Mouse (Mus musculus): ENCODE data around the gene Armc7.
"Not testable (repeated sequence)": the region's sequence is repeated elsewhere in the genome, so short reads cannot be mapped to it uniquely, and the experiment has no call there.

Gene Armc7

GRCm38 (mm10) chr11:115522238-115522637 lies 46.8 kb downstream of the Armc7 start:
- no peak for DNase-seq (ENCODE audit: low spot score in 2 of 2)

- no peak for DNase-seq (ENCODE audit: low spot score in 2 of 2)
These were observed 47.2 kb downstream of the Armc7 start for GRCm38 (mm10) chr11:115522703-115523102.

GRCm38 (mm10) chr11:115526446-115526845 lies 51.0 kb downstream of the Armc7 start:
- not testable (repeated sequence) for DNase-seq (ENCODE audit: low spot score in 2 of 2)

GRCm38 (mm10) chr11:115534759-115535371 lies 59.4 kb downstream of the Armc7 start:
- DNase-seq (ENCODE audit: low spot score in 2 of 2), result no peak

GRCm38 (mm10) chr11:115535401-115536037 lies 60.1 kb downstream of the Armc7 start:
- DNase-seq (ENCODE audit: low spot score in 2 of 2), result peak; percentile 43 to 52

GRCm38 (mm10) chr11:115536038-115536681 lies 60.7 kb downstream of the Armc7 start, which contains the start of gene Sumo2:
Sumo2 (minus strand) TSS chr11:115536276.
- peak; percentile 95 to 98 for DNase-seq (ENCODE audit: low spot score in 2 of 2)

- DNase-seq (ENCODE audit: low spot score in 2 of 2), result peak; percentile 64 to 68
These were observed 61.5 kb downstream of the Armc7 start for GRCm38 (mm10) chr11:115536856-115537568.

- DNase-seq (ENCODE audit: low spot score in 2 of 2), result no peak
These were observed 62.6 kb downstream of the Armc7 start for GRCm38 (mm10) chr11:115538045-115538444.

Measured in right cerebral cortex, adult 2 months (tissue).